Mouse (Mus musculus) spleen, adult 2 months (tissue): ENCODE data around the gene Pdlim1. TPM values are rescaled to one million over a fixed set of nuclear protein-coding genes. Genes with fewer than 3 reads are reported as not detected.

Source experiments
- DNase-seq, 2 experiments: peaks; one replicate each; pipeline versions ENCODE4 v3.0.0 to v3.0.0-alpha.2; 2012 to 2021; ENCODE audit warnings: low spot score in 2 of 2, low read depth in 1 of 2
- H3K27ac ChIP-seq: fragments of 200-500 bp; 2 replicates; pipeline ENCODE4 v1.5.1; 2012; ENCODE audit warnings: low read length, inconsistent platforms; ENCODE audit not compliant: insufficient read depth
- H3K27me3 ChIP-seq: fragments of 200-500 bp; 2 replicates; pipeline ENCODE4 v1.6.1; 2012; ENCODE audit warnings: mild to moderate bottlenecking, moderate library complexity, low read length, inconsistent platforms; ENCODE audit not compliant: control insufficient read depth, insufficient read depth
- H3K36me3 ChIP-seq: fragments of 200-500 bp; 2 replicates; pipeline ENCODE4 v1.6.1; 2012; ENCODE audit warnings: mild to moderate bottlenecking, low read length, inconsistent platforms; ENCODE audit not compliant: control insufficient read depth, insufficient read depth
- H3K4me1 ChIP-seq: fragments of 200-500 bp; 2 replicates; pipeline ENCODE4 v1.6.1; 2011; ENCODE audit warnings: inconsistent platforms; ENCODE audit not compliant: control insufficient read depth, insufficient read depth, insufficient read length
- H3K4me3 ChIP-seq: fragments of 200-500 bp; 2 replicates; pipeline ENCODE4 v1.5.1; 2011; ENCODE audit warnings: mild to moderate bottlenecking, inconsistent platforms; ENCODE audit not compliant: insufficient read depth, insufficient read length; ENCODE audit errors: extremely low read depth
- CTCF ChIP-seq: fragments of 200-500 bp; IDR thresholded peaks from 2 replicates; pipeline ENCODE4 v1.5.1; 2011; ENCODE audit warnings: mild to moderate bottlenecking, inconsistent platforms; ENCODE audit not compliant: insufficient read depth, insufficient read length, insufficient replicate concordance; ENCODE audit errors: extremely low read depth
- POLR2A ChIP-seq: fragments of 200-500 bp; IDR thresholded peaks from 2 replicates; pipeline ENCODE4 v1.6.1; 2011; ENCODE audit warnings: low read depth, low read length, inconsistent platforms
- WGBS: fragments of 180-500 bp; shearing (Covaris S2); methylation state at CpG from one replicate; pipeline ENCODE4 v1.1.7; 2018; 5-methylcytosine and 5-hydroxymethylcytosine counted together
- polyA plus RNA-seq: library from polyadenylated mRNA; depleted of rRNA; stranded (reverse); fragments of >200 nt; gene quantifications from 2 replicates; pipeline ENCODE4 v1.2.3, GENCODE M21; 2012

The Pdlim1 gene
- polyA plus RNA-seq, 1 experiment = 41.4 TPM

GRCm38 (mm10) chr19:40270351-40271307 is 1.0 kb downstream of the Pdlim1 start:
- Histone ChIP-seq H3K27me3 (no peaks in the 10 kb centered on the region), H3K36me3 (no peaks in the 10 kb centered on the region), H3K4me3 (peak overlapping the region; percentile 79), H3K27ac (peak overlapping the region; percentile 64), H3K4me1 (peaks cover 21% of the 10 kb centered on the region)
- no peak for TF ChIP-seq POLR2A
- no peak for TF ChIP-seq CTCF
- 16% methylated on average over 63 of the region's 63 CpGs for WGBS
- DNase-seq = peak; percentile 27 to 41

DNA sequence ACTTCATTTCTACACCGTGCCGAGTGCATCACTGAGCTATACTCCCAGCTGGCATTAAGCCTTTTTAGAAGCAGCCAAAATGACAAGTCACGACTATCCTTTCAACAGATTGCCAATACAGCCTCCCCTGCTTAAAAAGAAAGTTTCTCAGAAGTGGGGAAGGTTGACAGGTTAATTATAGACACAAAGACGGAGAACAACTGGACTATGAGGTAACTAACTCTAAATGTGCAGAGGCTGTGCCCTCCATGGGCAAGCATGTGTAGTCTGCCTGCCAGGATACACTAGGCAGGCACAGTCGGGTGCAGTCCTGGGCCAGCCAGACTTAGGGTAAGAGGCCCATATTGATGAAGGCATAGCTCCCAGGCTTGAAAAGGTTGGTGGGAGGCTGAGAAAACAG is 2.1 kb downstream of the Pdlim1 start:
- WGBS = 76% methylated on average over 5 of the region's 5 CpGs
- no peak for DNase-seq

DNA sequence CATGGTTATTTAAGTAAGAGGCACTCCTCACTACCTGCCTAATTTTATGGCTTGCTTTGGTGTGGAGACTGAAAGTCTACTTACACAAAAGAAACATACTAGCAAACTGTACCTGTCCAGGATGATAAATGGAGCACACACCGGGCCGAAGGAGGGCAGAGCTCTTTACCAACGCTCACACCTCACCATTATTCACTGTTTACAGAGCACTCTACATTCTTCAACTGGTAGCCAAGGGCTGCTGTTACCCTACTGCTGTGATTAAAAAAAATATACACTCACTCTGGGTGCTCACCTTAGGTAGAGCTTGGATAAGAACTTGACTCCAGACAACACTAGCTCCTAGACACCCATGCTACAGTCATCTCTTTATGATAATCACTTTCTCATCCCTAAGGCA is 3.1 kb downstream of the Pdlim1 start:
- no peak for DNase-seq
- Histone ChIP-seq H3K4me3 (no peak overlapping the region), H3K27me3 (no peaks in the 10 kb centered on the region), H3K4me1 (peaks cover 21% of the 10 kb centered on the region), H3K36me3 (no peaks in the 10 kb centered on the region), H3K27ac (no peak overlapping the region)
- WGBS = 75% methylated on average over 3 of the region's 3 CpGs
- TF ChIP-seq CTCF = no peak
- no peak for TF ChIP-seq POLR2A

More for the DNA sequence above, 2.1 kb downstream of the Pdlim1 start:
- H3K4me3 ChIP-seq = no peak overlapping the region
- no peak for TF ChIP-seq POLR2A
- no peak for TF ChIP-seq CTCF
- H3K27me3 ChIP-seq = no peaks in the 10 kb centered on the region
- H3K36me3 ChIP-seq = no peaks in the 10 kb centered on the region
- peaks cover 21% of the 10 kb centered on the region for H3K4me1 ChIP-seq
- H3K27ac ChIP-seq = no peak overlapping the region

DNA sequence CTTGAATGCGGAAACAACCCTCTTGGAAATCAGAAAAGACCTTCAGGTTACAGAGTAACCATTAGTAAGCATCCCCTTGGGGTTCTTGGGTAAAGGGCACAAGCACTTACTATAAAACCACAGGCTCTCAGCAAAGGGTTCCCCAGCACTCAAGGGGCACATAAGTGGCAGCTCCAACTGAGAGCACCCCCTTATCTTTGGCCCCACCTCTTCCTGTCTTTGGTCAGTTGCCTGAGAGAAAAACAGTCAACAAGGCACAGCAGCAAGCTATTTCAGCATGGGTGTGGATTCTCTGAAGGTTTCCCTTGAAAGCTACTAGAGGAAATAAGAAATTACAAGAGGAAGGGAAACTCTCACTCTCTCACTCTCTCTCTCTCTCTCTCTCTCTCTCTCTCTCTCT is 4.3 kb downstream of the Pdlim1 start:
- H3K36me3 ChIP-seq = no peaks in the 10 kb centered on the region
- peak; percentile 37 to 62 for DNase-seq
- H3K4me3 ChIP-seq = no peak overlapping the region
- TF ChIP-seq POLR2A (no peak), CTCF (no peak)
- H3K27ac ChIP-seq = peak overlapping the region; percentile 70
- H3K27me3 ChIP-seq = no peaks in the 10 kb centered on the region
- 34% methylated on average over 1 of the region's 1 CpGs for WGBS
- H3K4me1 ChIP-seq = peaks cover 21% of the 10 kb centered on the region

- H3K4me1 ChIP-seq = peaks cover 11% of the 10 kb centered on the region; the same call in 1 of the 2 replicates
- H3K27ac ChIP-seq = no peak overlapping the region
- DNase-seq = no peak
- H3K4me3 ChIP-seq = no peak overlapping the region
- 88% methylated on average over 1 of the region's 1 CpGs for WGBS
- no peaks in the 10 kb centered on the region for H3K36me3 ChIP-seq
- TF ChIP-seq POLR2A = no peak
- no peaks in the 10 kb centered on the region for H3K27me3 ChIP-seq
These were observed 12.2 kb downstream of the Pdlim1 start for GRCm38 (mm10) chr19:40259485-40259884.

GRCm38 (mm10) chr19:40257396-40257795 is 14.2 kb downstream of the Pdlim1 start:
- no peaks in the 10 kb centered on the region for H3K36me3 ChIP-seq
- 3% methylated on average over 4 of the region's 4 CpGs for WGBS
- DNase-seq = peak; percentile 47 to 74
- H3K27me3 ChIP-seq = no peaks in the 10 kb centered on the region
- no peak overlapping the region for H3K4me3 ChIP-seq
- peaks cover 11% of the 10 kb centered on the region; the same call in 1 of the 2 replicates for H3K4me1 ChIP-seq
- no peak for TF ChIP-seq POLR2A
- TF ChIP-seq CTCF = no peak
- H3K27ac ChIP-seq = peak overlapping the region; percentile 75
